Mouse (Mus musculus) retina, adult 2 months (tissue): Measurements from ENCODE around the gene Cacna1c.

Source experiments
- DNase-seq: peaks from one replicate; pipeline ENCODE4 v3.0.0-alpha.2; 2012; ENCODE audit warnings: low read depth, low spot score

Cacna1c gene

GRCm38 (mm10) chr6:118963283-118963682 is 232.9 kb downstream of the Cacna1c start:
- no peak for DNase-seq

- DNase-seq = no peak
These were observed 237.7 kb downstream of the Cacna1c start for GRCm38 (mm10) chr6:118958529-118958928.

- no peak for DNase-seq
These were observed 240.0 kb downstream of the Cacna1c start for GRCm38 (mm10) chr6:118956234-118956633.

GRCm38 (mm10) chr6:118955777-118956176 is 240.4 kb downstream of the Cacna1c start:
- DNase-seq = no peak

GRCm38 (mm10) chr6:118954988-118955554 is 241.1 kb downstream of the Cacna1c start:
- no peak for DNase-seq

GRCm38 (mm10) chr6:118952377-118952776 is 243.8 kb downstream of the Cacna1c start:
- no peak for DNase-seq

GRCm38 (mm10) chr6:118950190-118950589 is 246.0 kb downstream of the Cacna1c start:
- DNase-seq = no peak

- DNase-seq = no peak
These were observed 248.9 kb downstream of the Cacna1c start for GRCm38 (mm10) chr6:118947286-118947685.

- DNase-seq = no peak
These were observed 249.6 kb downstream of the Cacna1c start for GRCm38 (mm10) chr6:118946660-118947059.

GRCm38 (mm10) chr6:118944093-118944492 is 252.1 kb downstream of the Cacna1c start:
- no peak for DNase-seq

GRCm38 (mm10) chr6:118941816-118942215 is 254.4 kb downstream of the Cacna1c start:
- no peak for DNase-seq

GRCm38 (mm10) chr6:118941036-118941435 is 255.2 kb downstream of the Cacna1c start:
- no peak for DNase-seq

GRCm38 (mm10) chr6:118939626-118940025 is 256.6 kb downstream of the Cacna1c start:
- no peak for DNase-seq

GRCm38 (mm10) chr6:118938386-118939096 is 257.7 kb downstream of the Cacna1c start:
- DNase-seq = no peak

GRCm38 (mm10) chr6:118937536-118937935 is 258.7 kb downstream of the Cacna1c start:
- no peak for DNase-seq

GRCm38 (mm10) chr6:118935520-118936415 is 260.4 kb downstream of the Cacna1c start:
- no peak for DNase-seq

- no peak for DNase-seq
These were observed 261.8 kb downstream of the Cacna1c start for GRCm38 (mm10) chr6:118934243-118934902.

GRCm38 (mm10) chr6:118933017-118933594 is 263.1 kb downstream of the Cacna1c start:
- DNase-seq = no peak

- no peak for DNase-seq
These were observed 264.1 kb downstream of the Cacna1c start for GRCm38 (mm10) chr6:118932002-118932700.

- DNase-seq = no peak
These were observed 269.5 kb downstream of the Cacna1c start for GRCm38 (mm10) chr6:118926669-118927068.

GRCm38 (mm10) chr6:118924426-118924825 is 271.8 kb downstream of the Cacna1c start:
- DNase-seq = no peak
